Mouse (Mus musculus): ENCODE data around the gene Adcy5. TPM values are rescaled to one million over a fixed set of nuclear protein-coding genes. Genes with fewer than 3 reads are reported as not detected.
A peak's percentile ranks its signal among the peaks of the same experiment; 100 is the strongest.

Gene Adcy5
- polyA plus RNA-seq, 2 experiments from 2014 or later = 0.19 to 0.22 TPM

- ATAC-seq = no peak
These were observed 116.9 kb downstream of the Adcy5 start for GRCm38 (mm10) chr16:35271572-35271971.

DNA sequence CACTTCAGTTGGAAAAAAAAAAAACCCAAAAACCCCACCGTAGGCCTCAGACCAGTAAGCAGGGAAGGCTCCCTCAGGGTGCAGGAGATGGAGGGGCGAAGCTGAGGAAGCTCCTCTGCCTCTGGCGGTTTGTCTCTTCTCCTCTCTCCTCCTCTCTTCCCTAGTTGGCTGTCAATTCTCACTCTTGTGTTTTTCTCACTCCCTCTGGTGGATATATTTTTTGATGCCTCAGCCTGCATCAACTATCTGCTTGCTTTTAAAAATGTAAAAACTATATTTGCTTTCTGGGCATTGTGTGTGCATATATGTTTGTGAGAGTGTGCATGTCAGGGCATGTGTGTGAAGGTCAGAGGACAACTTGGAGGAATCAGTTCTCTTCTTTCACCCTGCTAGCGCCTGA lies 117.7 kb downstream of the Adcy5 start:
- ATAC-seq = no peak

GRCm38 (mm10) chr16:35278166-35278565 lies 123.5 kb downstream of the Adcy5 start:
- ATAC-seq = no peak

DNA sequence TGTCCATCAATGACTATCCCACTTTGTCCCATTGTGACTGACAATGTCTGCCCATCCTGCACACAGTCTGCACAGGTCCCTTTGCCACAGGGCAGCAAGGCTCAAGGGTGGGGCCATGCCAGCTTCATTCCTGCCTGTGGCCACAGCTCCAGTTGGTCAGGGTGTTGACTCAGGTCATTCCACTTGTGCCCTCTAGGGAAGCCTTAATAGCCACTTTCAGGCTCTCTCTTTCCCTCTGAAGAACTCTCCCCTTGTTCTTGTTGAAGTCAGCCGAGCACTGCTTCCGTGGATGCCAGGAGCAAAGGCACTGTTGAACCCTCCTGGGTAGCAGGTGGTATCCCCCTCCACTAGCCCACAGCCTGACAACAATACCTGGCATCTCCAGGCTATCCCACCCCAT lies 127.8 kb downstream of the Adcy5 start:
- ATAC-seq = no peak

DNA sequence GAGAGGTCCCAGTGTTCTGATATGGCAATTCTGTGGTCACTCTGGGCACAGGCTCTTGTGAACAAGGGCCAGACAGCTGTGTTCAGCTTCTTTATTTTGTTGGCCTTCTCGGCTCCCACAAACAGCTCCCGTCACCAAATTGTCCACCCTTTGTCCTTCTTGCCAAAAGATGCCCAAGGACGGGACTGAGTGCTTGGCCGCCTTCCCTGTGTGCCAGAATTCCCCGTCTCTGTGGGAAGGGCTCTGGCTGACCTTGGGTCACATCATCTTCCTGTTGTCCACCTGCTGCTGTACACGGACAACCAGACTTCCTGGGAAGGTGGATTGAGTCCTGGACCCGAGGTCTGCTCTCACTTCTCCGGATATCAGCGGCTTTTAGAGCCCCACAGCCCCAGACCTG lies 131.1 kb downstream of the Adcy5 start:
- no peak for ATAC-seq

GRCm38 (mm10) chr16:35287244-35287643 lies 132.6 kb downstream of the Adcy5 start:
- no peak for ATAC-seq

GRCm38 (mm10) chr16:35297786-35298185 lies 143.1 kb downstream of the Adcy5 start:
- ATAC-seq = no peak

DNA sequence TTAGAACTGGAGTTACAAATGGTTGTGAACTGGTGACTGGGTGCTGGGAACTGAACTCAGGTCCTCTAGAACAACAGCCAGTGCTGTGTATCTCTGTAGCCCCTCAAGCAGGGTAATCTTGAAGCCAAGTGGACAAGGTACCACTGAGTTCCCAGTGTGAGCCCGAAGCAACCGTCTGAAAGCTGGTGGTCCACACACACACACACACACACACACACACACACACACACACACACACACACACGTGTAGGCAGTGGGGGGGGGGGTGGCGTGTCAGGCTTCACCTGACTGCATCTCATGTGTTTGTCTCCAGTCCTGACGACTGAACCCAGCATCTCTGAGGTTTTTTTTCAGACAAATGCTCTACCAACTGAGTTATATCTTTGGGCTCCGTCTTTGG lies 145.5 kb downstream of the Adcy5 start:
- ATAC-seq = no peak

DNA sequence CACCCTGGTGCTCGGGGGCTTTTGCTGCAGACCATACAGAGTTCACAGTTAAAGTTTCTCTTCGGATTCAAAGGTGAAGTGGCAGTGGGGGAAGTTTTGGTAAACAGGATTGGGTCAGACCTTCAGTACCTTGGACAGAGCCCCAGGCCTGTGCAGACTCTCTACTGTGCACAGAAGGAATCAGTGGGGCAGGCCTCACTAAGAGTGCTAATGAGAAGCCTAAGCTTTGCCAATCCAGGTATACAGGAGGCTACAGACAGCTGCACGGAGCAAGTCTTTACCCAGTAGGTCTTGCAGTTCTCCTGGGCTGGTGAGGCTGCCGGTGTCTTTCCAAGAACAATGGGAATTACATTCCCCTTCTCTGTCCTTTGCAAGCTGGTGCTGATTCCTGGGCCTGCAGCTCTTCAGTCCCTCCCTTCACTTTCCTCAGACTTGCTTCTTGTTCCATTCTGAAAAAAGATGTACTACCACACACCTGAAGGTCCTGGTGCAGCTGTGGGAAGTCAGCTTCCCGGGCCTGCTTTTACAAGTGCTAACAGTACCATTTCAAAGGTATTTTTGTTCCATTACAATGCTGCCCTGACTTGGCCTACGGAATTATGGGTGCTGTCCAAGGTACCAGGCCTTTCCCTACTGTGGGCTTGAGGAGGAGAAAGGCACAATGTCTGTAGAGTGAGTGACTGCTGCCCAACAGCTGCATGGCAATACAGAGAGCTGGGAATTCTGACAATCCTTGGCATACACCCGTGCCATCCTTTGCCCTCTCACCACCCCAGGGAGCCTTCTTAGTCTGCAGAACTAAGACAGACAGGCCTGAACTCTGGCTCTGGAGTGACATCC lies 148.0 kb downstream of the Adcy5 start:
- ATAC-seq = no peak

GRCm38 (mm10) chr16:35303721-35304120 lies 149.0 kb downstream of the Adcy5 start:
- ATAC-seq = no peak

DNA sequence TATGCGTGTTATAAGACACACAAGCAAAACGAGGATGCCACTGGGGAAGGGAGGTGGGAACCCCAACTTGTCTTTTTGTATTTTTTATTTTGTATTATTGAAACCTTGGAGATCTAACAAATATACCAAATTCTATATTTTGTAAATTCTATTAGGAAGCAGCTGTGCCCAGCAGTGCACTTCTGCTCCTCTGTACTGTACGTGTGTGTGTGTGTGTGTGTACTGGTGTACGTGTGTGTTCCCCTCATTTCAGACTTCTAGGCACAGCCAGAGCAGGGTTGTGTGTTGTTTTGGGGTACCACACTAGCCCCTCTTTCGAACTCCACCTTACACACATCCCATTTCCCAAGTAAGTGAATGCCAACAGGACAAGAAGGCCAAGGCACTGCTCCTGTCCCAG lies 149.7 kb downstream of the Adcy5 start:
- no peak for ATAC-seq

GRCm38 (mm10) chr16:35305226-35305625 lies 150.5 kb downstream of the Adcy5 start:
- no peak for ATAC-seq

DNA sequence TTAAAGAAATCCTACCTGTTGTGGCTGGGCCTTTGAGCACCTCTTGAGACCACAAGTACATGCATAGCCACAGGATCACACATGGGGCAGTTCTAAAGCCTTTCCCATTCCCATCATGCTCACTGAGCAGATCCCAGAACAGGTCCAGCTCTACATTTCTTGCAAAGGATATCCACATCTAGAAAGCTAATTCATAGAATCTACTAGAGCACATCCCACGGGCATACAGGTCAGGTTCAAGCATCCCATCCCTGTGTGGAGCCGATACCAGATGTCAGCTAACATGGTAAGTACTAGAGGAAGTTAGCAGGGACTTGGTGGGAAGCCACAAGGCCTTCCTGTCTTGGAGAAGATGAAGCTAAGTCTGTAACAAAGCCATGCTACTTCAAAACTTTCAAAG lies 152.0 kb downstream of the Adcy5 start:
- ATAC-seq = no peak

DNA sequence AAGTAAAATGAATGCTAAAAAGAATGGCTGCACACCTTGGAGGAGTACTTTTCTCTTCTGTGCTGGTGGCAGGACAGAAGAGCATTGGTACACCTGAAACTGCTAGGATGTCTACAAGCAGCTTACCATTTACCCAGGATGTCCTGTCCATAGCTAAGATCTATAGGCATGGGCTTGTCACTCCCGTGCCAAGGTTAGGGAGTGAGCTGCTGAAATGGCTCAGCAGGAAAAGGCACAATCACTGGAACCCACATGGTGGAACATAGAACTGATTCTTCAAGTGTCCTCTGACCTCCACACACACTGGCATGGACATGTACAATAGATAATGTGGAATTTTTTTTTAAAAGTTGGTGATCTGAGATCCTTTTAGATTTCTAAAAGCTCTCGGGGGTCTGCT lies 152.7 kb downstream of the Adcy5 start:
- ATAC-seq = no peak

GRCm38 (mm10) chr16:35308016-35308415 lies 153.3 kb downstream of the Adcy5 start:
- no peak for ATAC-seq

DNA sequence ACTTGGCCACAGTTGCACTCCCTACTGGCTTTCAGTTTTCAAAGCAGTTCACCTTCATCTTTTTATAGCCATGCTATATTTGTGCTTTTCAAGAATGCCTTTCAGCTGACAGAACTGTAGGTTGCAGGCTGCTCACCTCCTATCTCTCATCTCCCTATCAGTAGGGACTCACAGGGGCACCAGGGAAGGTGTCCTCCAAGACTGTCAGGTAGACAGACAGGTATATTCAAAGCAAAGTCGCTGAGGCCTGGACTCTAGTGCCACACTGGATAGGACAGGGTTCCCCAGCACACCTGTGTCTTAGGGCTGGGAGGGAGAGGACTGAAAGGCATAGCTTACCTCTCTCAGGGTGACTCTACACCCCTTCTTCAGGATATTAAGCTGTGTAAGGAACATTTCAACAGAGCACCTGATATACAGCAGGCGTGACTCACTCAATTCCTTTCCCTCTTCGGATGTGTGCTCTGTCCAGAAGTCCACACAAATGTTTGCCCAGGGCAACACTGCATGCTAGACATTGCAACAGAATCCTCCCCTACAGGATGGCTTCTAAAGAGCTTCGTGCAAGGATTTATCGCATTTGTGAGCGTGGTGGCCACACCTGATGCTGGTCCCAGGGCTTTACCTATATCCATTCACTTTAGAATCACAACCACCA lies 153.9 kb downstream of the Adcy5 start:
- no peak for ATAC-seq

GRCm38 (mm10) chr16:35309634-35310033 lies 155.0 kb downstream of the Adcy5 start:
- no peak for ATAC-seq

DNA sequence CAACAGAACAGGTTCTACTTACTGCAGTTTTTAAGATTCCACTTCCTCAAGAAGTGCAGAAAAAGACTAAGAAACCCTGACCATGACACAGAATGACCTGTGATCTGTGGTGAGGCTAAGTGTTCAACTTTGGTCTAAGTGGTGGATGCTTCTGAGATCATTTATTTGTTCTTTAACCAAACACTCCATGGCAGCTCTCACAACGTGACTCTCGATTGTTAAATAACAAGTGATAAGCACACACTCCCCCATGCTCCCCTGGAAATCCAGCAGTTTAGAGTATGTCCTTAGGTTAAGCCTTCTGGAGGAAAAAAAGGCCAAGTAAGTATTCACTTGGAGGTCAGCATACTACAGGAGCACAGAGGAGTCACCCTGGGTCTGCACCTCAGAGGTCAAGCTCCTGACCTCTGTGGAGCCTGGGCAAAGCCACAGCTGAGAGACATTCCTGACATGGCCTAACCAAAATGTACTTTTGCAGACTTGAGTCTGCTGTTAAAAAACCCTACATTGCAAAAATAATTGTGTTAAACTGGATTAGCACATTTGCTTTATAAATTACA lies 156.0 kb downstream of the Adcy5 start:
- no peak for ATAC-seq

- ATAC-seq = no peak
These were observed 156.9 kb downstream of the Adcy5 start for GRCm38 (mm10) chr16:35311586-35311985.

DNA sequence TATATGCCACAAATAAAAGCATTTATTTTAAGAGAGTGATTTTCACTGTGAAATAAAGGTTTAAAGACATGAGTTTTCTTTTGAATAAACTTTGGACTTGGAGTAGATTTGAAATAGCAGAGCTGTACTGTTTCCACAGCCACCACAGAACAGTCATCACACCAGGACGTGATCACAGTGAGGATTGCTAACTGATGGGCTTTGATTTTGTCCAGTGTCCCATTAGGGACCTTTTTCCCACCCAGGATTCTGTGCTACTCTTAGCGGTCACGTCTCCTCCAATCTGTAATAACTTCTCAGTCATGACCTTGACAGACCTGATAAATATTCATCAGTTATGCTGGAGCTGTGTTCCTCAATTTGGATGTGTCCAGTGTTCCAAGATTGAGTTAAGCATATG lies 160.8 kb downstream of the Adcy5 start:
- ATAC-seq = no peak

- no peak for ATAC-seq
These were observed 162.2 kb downstream of the Adcy5 start for GRCm38 (mm10) chr16:35316856-35317264.

GRCm38 (mm10) chr16:35317460-35317859 lies 162.8 kb downstream of the Adcy5 start:
- peak; percentile 49 for ATAC-seq

DNA sequence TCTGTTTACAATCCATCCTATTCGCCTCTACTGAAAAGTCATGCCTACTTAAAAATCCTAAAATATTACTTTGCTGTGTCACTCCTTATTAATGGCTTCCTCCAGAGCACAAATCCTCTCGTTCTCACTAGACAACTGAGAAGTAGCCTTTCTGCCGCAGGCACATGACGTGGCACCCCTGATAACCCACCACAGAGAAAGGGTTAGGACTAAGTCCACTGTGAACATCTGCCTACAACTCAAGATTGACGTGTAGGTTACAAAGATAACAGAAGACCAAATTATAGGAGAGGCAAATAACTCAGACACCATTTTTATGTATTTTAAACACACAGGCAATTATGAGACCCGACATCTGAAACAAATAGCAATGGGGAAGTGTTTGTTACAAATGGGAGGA lies 163.7 kb downstream of the Adcy5 start:
- ATAC-seq = no peak

GRCm38 (mm10) chr16:35319335-35319734 lies 164.7 kb downstream of the Adcy5 start:
- ATAC-seq = no peak

Measured in activated CD4-positive, CD25-positive, alpha-beta regulatory T cell, adult 4 months (primary cell).